Mouse (Mus musculus): ENCODE data around the gene Lrrn4.

GRCm38 (mm10) chr2:132853051-132853450 lies 27.6 kb downstream of the Lrrn4 start:
- TF ChIP-seq CTCF (IDR thresholded peaks at IDR 0.05; ENCODE audit: insufficient read depth, low read depth, low read length) (no peak), POLR2A (IDR thresholded peaks at IDR 0.05; ENCODE audit: insufficient read depth, low read depth, low read length) (no peak)

Measured in olfactory bulb, adult 2 months (tissue).